Mouse (Mus musculus): Measurements from ENCODE around the gene Gm26657. TPM values are rescaled to one million over a fixed set of nuclear protein-coding genes. Genes with fewer than 3 reads are reported as not detected.

Gene Gm26657
- total RNA-seq, 4 experiments from 2014 or later, result not detected

DNA sequence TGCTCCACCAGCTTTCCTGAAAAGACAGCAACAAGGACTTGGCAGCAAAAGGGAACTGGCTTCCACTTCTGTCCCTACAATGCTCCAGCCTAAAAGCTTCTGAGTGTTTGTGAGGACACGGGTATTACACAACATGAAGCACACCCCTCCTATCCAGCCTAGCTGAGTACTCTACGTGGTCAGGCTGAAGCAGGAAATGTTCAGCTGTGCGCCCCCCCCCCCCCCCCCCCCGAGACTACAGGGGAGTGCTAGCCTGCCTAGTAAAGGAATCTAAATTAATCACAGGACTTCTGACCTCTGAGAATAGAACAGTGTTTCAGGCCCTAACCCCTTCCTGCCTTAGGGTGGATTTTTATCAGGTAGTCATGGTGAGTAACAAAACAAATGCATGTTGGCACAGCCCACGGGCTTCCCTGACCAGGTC is 28.0 kb downstream of the Gm26657 start:
- DNase-seq, result no peak

DNA sequence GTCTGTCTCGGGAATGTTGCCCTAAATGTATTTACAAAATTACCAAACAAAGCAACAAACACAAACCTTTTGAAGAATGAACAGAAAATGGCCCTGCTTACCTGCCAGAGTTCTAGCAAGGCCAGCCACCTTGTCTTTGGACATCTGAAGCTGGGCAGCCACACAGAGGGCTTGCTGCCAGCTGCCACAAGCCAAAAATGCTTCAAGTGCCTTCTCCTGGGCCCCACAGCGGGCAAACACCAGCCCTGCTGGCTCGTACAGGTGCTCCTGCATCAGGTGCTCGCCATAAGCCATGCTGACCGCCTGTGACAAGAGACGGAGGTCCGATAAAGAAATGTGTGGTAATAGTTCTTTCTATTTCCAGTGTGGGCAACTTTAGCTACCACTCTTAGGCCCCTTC is 29.0 kb downstream of the Gm26657 start:
- no peak for DNase-seq

DNA sequence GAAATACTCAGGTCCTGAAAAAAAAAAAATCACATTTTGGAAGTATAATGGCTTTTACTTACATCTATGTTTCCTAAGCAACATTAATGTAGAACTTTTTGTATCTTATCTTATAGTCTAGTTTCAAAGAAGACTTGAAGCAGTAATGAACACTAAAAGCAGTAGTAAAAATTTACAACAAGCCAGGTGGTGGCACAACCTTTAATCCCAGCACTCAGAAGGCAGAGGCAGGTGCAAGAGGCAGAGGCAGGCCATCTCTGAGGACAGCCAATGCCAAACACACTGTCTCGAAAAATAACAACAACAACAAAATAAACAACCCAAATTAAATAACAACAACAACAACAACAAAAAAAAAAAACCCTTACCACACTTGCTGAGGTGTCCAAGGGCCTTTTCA is 31.2 kb downstream of the Gm26657 start:
- no peak for DNase-seq

Other genes with a start within 250 kb of the Gm26657 start
- under 1 TPM in 1 of 4 experiments, not detected in 3; 0.24 TPM for gene Actl7b, start 1.4 kb downstream of the Gm26657 start, total RNA-seq (2022)
- gene Actl7a, start 3.3 kb downstream of the Gm26657 start, total RNA-seq (2022), result not detected
- 10 to 100 TPM; 33.3 to 43.6 (median 39.4) TPM for gene Elp1, start 62.3 kb downstream of the Gm26657 start, total RNA-seq (2022)
- 10 to 100 TPM; 13.6 to 17.0 (median 14.6) TPM for gene Fam206a, start 62.3 kb downstream of the Gm26657 start, total RNA-seq (2022)
- gene Ctnnal1, start 125.1 kb downstream of the Gm26657 start, total RNA-seq (2022), result 10 to 100 TPM; 18.0 to 21.3 (median 20.2) TPM
- gene Tmem245, start 207.4 kb downstream of the Gm26657 start, total RNA-seq (2022), result 10 to 100 TPM; 55.1 to 69.7 (median 57.5) TPM